Mouse (Mus musculus) kidney, embryonic 15.5 days (tissue): ENCODE data around the gene Nlrc5. TPM values are rescaled to one million over a fixed set of nuclear protein-coding genes. Genes with fewer than 3 reads are reported as not detected.
A peak's percentile ranks its signal among the peaks of the same experiment; 100 is the strongest.

Source experiments
- ATAC-seq: fragments of 200-750 bp; cut with Nextera tagmentation; replicated peaks from 2 replicates; pipeline ENCODE4 v1.8.0; 2017; ENCODE audit warnings: moderate TSS enrichment; ENCODE audit not compliant: low FRiP score
- H3K27ac ChIP-seq: fragments of 300-500 bp; sonication (generic); 2 replicates; pipeline ENCODE4 v1.5.1; 2015; ENCODE audit warnings: mild to moderate bottlenecking, inconsistent platforms
- H3K27me3 ChIP-seq: fragments of 300-500 bp; sonication (generic); 2 replicates; pipeline ENCODE4 v1.6.1; 2015; ENCODE audit warnings: inconsistent platforms
- H3K36me3 ChIP-seq: fragments of 300-500 bp; sonication (generic); 2 replicates; pipeline ENCODE4 v1.6.1; 2015; ENCODE audit warnings: inconsistent platforms
- H3K4me1 ChIP-seq: fragments of 300-500 bp; sonication (generic); 2 replicates; pipeline ENCODE4 v1.6.1; 2015; ENCODE audit warnings: inconsistent platforms
- H3K4me2 ChIP-seq: fragments of 300-500 bp; sonication (generic); 2 replicates; pipeline ENCODE4 v1.6.1; 2015; ENCODE audit warnings: moderate library complexity, mild to moderate bottlenecking, inconsistent platforms
- H3K4me3 ChIP-seq: fragments of 300-500 bp; sonication (generic); replicated peaks from 2 replicates; pipeline ENCODE4 v1.5.1; 2015; ENCODE audit warnings: mild to moderate bottlenecking, inconsistent platforms
- H3K9ac ChIP-seq: fragments of 300-500 bp; sonication (generic); 2 replicates; pipeline ENCODE4 v1.6.1; 2015; ENCODE audit warnings: mild to moderate bottlenecking, inconsistent platforms
- H3K9me3 ChIP-seq: fragments of 300-500 bp; sonication (generic); replicated peaks from 2 replicates; pipeline ENCODE4 v1.6.1; 2016; ENCODE audit warnings: inconsistent platforms
- WGBS: fragments of 180-500 bp; shearing (Covaris S2); methylation state at CpG from one replicate; pipeline ENCODE4 v1.1.7; 2015; ENCODE audit warnings: mixed read lengths; 5-methylcytosine and 5-hydroxymethylcytosine counted together
- polyA plus RNA-seq: library from polyadenylated mRNA; unstranded; fragments of >200 nt; fragmentation: Nextera tagmentation; extraction: Ambion mirVana; gene quantifications from 2 replicates; pipeline ENCODE4 v1.2.1, GENCODE M21; 2015

Gene Nlrc5
- polyA plus RNA-seq: 0.22 and 0.27 TPM in 2 replicates

GRCm38 (mm10) chr8:94433981-94434466, at the start of gene Nlrc5:
TSS of gene Nlrc5 (plus strand) at chr8:94434356.
- Histone ChIP-seq H3K4me1 (peaks cover 8% of the 10 kb centered on the region), H3K36me3 (no peaks in the 10 kb centered on the region), H3K9me3 (no peaks in the 10 kb centered on the region), H3K4me3 (peak within 1 kb of the TSS; percentile 49), H3K27ac (no peak within 1 kb of the TSS), H3K27me3 (peaks cover 31% of the 10 kb centered on the region), H3K9ac (peak within 1 kb of the TSS; percentile 44; the same call in 1 of the 2 replicates), H3K4me2 (peak within 1 kb of the TSS; percentile 92)
- ATAC-seq: 0 out of 2 replicates have a peak, but pooled peaks have one; percentile 40
- 1% methylated on average over 29 of the region's 29 CpGs for WGBS

GRCm38 (mm10) chr8:94385506-94386213, 48.5 kb upstream of the Nlrc5 start:
- 19% methylated on average over 20 of the region's 20 CpGs for WGBS
- H3K4me1 ChIP-seq: peaks cover 20% of the 10 kb centered on the region
- H3K36me3 ChIP-seq: peaks cover 14% of the 10 kb centered on the region
- peak overlapping the region; percentile 93 for H3K4me3 ChIP-seq
- no peaks in the 10 kb centered on the region for H3K9me3 ChIP-seq
- H3K27ac ChIP-seq: peak overlapping the region; percentile 90
- peaks cover 3% of the 10 kb centered on the region; the same call in 1 of the 2 replicates for H3K27me3 ChIP-seq
- peak overlapping the region; percentile 88 for H3K4me2 ChIP-seq
- ATAC-seq: peak; percentile 5; the same call in 1 of the 2 replicates
- peak overlapping the region; percentile 88 for H3K9ac ChIP-seq

DNA sequence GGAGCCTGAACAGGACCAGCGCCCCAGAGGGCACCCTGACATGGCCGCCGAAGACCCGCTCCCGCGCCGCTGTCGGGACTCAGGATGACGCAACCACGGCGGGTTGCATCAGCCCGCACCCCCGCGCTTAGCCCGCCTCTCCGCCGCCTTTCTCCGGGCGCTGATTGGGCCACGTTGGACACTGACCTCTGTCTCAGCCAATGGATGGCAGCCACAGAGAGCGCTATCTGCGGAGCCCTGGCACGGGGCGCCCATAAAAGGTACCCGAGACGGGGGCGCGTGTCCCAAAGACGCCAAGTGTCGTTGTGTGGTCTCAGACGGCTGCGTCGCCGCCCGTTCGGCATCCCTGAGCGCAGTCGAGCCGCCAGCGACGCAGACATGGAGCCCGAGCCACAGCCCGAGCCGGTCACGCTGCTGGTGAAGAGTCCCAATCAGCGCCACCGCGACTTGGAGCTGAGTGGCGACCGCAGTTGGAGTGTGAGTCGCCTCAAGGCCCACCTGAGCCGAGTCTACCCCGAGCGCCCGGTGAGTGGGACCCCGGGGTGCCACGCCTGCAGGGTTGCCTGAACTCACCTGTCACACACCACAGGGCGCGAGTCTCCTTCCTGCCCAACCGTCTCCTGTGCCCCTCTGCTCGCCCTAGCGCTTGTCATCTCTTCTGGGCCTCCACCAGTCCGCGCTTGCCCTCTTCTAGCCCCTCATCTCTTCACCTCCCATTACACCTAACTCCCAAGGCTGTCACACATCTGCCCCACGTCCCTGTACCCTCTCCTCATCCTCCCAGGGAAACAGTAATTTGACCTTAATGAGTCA, 47.7 kb upstream of the Nlrc5 start, which contains the start of gene Herpud1:
Gene Herpud1 (plus strand): TSS at position 225 of the 813 bp plus-strand sequence.
- H3K27me3 ChIP-seq: peaks cover 3% of the 10 kb centered on the region; the same call in 1 of the 2 replicates
- H3K36me3 ChIP-seq: peaks cover 22% of the 10 kb centered on the region
- H3K9ac ChIP-seq: peak within 1 kb of the TSS; percentile 88
- 0% methylated on average over 65 of the region's 65 CpGs for WGBS
- peak within 1 kb of the TSS; percentile 93 for H3K4me3 ChIP-seq
- H3K9me3 ChIP-seq: no peaks in the 10 kb centered on the region
- H3K27ac ChIP-seq: peak within 1 kb of the TSS; percentile 90
- H3K4me2 ChIP-seq: peak within 1 kb of the TSS; percentile 88
- ATAC-seq: peak; percentile 99
- peaks cover 20% of the 10 kb centered on the region for H3K4me1 ChIP-seq

GRCm38 (mm10) chr8:94387027-94387684, 47.0 kb upstream of the Nlrc5 start:
- peak; percentile 57 for ATAC-seq
- under 1% methylated on average over 25 of the region's 25 CpGs for WGBS
- H3K27me3 ChIP-seq: no peaks in the 10 kb centered on the region; the same call in 1 of the 2 replicates

DNA sequence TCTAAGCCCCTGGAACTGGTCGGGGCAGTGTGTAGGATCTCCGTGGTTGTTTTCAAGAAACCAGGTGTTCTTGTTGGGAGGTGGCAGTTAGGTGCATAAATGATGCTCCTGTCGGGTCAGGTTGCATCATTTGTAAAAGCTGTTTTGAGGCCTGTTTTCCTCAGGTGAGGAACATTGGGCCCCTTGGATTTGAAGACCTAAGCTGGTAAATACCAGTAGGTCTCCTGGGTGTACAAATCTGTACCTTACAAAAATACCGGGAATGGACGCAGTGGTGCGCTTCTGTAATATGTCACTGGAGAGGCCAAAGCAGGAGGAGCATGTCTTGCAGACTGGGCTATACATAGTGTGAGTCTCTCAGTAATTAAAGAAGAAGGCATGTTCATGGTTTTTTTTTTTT, 46.4 kb upstream of the Nlrc5 start:
- Histone ChIP-seq H3K27me3 (no peaks in the 10 kb centered on the region), H3K9me3 (no peaks in the 10 kb centered on the region), H3K4me1 (peaks cover 20% of the 10 kb centered on the region), H3K36me3 (peaks cover 36% of the 10 kb centered on the region), H3K4me2 (peak overlapping the region; percentile 88), H3K27ac (0 out of 2 replicates have a peak overlapping the region, but pooled peaks have one; percentile 90), H3K9ac (peak overlapping the region; percentile 88), H3K4me3 (peak overlapping the region; percentile 93)
- WGBS: 30% methylated on average over 6 of the region's 6 CpGs
- no peak for ATAC-seq

More at GRCm38 (mm10) chr8:94387027-94387684, 47.0 kb upstream of the Nlrc5 start:
- peak overlapping the region; percentile 88 for H3K4me2 ChIP-seq
- peak overlapping the region; percentile 88 for H3K9ac ChIP-seq
- no peaks in the 10 kb centered on the region for H3K9me3 ChIP-seq
- H3K4me1 ChIP-seq: peaks cover 20% of the 10 kb centered on the region
- H3K27ac ChIP-seq: peak overlapping the region; percentile 90
- peak overlapping the region; percentile 93 for H3K4me3 ChIP-seq
- peaks cover 29% of the 10 kb centered on the region for H3K36me3 ChIP-seq

- 85% methylated on average over 6 of the region's 6 CpGs for WGBS
- H3K36me3 ChIP-seq: peaks cover 51% of the 10 kb centered on the region
- no peak for ATAC-seq
Observed at GRCm38 (mm10) chr8:94389531-94389930, 44.6 kb upstream of the Nlrc5 start.

DNA sequence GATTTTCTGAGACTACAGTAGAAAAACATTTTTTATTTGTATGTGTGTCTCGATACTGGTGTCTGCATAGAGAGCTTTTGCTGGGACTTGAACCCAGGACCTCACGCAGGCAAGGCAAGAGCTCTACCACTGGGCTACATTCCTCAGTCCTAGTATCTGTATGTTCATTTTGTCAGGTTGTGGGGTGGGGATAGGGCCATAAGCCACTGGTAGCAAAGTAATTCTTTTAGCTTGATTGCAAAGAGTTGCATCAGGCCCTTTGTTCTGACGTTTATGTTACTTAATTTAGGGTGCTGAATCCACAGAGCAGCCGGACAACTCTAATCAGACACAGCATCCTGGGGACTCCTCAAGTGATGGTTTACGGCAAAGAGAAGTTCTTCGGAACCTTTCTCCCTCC, 43.7 kb upstream of the Nlrc5 start:
- Histone ChIP-seq H3K27ac (no peak overlapping the region), H3K4me1 (peaks cover 16% of the 10 kb centered on the region), H3K27me3 (no peaks in the 10 kb centered on the region), H3K4me3 (no peak overlapping the region), H3K9ac (no peak overlapping the region), H3K9me3 (no peaks in the 10 kb centered on the region), H3K36me3 (peaks cover 60% of the 10 kb centered on the region), H3K4me2 (no peak overlapping the region)
- WGBS: 92% methylated on average over 6 of the region's 6 CpGs
- ATAC-seq: no peak

More at GRCm38 (mm10) chr8:94389531-94389930, 44.6 kb upstream of the Nlrc5 start:
- H3K27ac ChIP-seq: no peak overlapping the region
- no peak overlapping the region for H3K9ac ChIP-seq
- no peaks in the 10 kb centered on the region for H3K27me3 ChIP-seq
- no peaks in the 10 kb centered on the region for H3K9me3 ChIP-seq
- no peak overlapping the region for H3K4me2 ChIP-seq
- no peak overlapping the region for H3K4me3 ChIP-seq
- H3K4me1 ChIP-seq: peaks cover 20% of the 10 kb centered on the region

DNA sequence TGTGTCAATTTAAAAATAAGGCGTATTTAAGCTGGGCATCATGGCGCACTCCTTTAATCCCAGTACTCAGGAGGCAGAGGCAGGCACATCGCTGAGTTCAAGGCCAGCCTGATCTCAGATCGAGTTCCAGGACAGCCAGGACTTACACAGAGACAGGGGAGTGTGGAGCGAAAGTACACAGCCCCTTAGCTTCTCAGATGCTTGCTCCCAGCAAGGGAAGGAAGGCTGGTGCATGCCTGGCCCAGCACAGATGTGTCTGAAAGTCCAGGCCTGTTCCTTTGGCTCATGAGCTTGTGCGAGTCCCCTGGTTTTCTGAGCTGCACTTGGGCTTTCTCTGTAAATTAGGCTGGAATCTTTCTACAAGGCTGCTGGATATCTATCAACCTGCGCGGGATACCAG, 43.2 kb upstream of the Nlrc5 start:
- Histone ChIP-seq H3K4me1 (peaks cover 11% of the 10 kb centered on the region), H3K36me3 (peaks cover 65% of the 10 kb centered on the region), H3K9me3 (no peaks in the 10 kb centered on the region), H3K27ac (no peak overlapping the region), H3K4me3 (no peak overlapping the region), H3K9ac (no peak overlapping the region), H3K4me2 (no peak overlapping the region), H3K27me3 (no peaks in the 10 kb centered on the region)
- 93% methylated on average over 8 of the region's 8 CpGs for WGBS
- ATAC-seq: no peak

DNA sequence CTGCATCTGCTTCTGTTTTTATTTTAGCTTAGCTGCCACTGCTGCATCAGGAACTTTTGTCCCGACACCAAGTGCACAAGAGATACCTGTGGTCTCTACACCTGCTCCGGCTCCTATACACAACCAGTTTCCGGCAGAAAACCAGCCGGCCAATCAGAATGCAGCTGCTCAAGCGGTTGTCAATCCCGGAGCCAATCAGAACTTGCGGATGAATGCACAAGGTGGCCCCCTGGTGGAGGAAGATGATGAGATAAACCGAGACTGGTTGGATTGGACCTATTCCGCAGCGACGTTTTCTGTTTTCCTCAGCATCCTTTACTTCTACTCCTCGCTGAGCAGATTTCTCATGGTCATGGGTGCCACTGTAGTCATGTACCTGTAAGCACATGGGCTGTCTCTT, 42.0 kb upstream of the Nlrc5 start:
- Histone ChIP-seq H3K4me2 (no peak overlapping the region), H3K4me3 (no peak overlapping the region), H3K27me3 (no peaks in the 10 kb centered on the region), H3K9ac (no peak overlapping the region), H3K4me1 (peaks cover 10% of the 10 kb centered on the region), H3K9me3 (no peaks in the 10 kb centered on the region), H3K27ac (no peak overlapping the region), H3K36me3 (peaks cover 76% of the 10 kb centered on the region)
- no peak for ATAC-seq
- 83% methylated on average over 12 of the region's 12 CpGs for WGBS

- Histone ChIP-seq H3K27me3 (no peaks in the 10 kb centered on the region), H3K4me3 (no peak overlapping the region), H3K4me1 (peaks cover 8% of the 10 kb centered on the region), H3K27ac (no peak overlapping the region), H3K9ac (no peak overlapping the region), H3K9me3 (no peaks in the 10 kb centered on the region), H3K4me2 (no peak overlapping the region), H3K36me3 (peaks cover 79% of the 10 kb centered on the region)
- WGBS: 68% methylated on average over 6 of the region's 6 CpGs
- ATAC-seq: no peak
Observed at GRCm38 (mm10) chr8:94392648-94393047, 41.5 kb upstream of the Nlrc5 start.

GRCm38 (mm10) chr8:94395851-94396540, 38.2 kb upstream of the Nlrc5 start:
- Histone ChIP-seq H3K36me3 (peaks cover 62% of the 10 kb centered on the region), H3K9ac (no peak overlapping the region), H3K4me2 (no peak overlapping the region), H3K4me3 (no peak overlapping the region), H3K27me3 (no peaks in the 10 kb centered on the region), H3K27ac (no peak overlapping the region), H3K9me3 (no peaks in the 10 kb centered on the region), H3K4me1 (no peaks in the 10 kb centered on the region)
- 85% methylated on average over 6 of the region's 6 CpGs for WGBS
- ATAC-seq: no peak
